Mouse (Mus musculus) hindbrain, postnatal 0 days (tissue): ENCODE results near the gene Slc4a8. TPM values are rescaled to one million over a fixed set of nuclear protein-coding genes. Genes with fewer than 3 reads are reported as not detected.

Experiments used
- ATAC-seq: fragments of 200-750 bp; cut with Nextera tagmentation; 2 replicates; pipeline ENCODE4 v1.8.0; 2017; ENCODE audit warnings: mild to moderate bottlenecking, moderate TSS enrichment, moderate library complexity
- DNase-seq: peaks from one replicate; pipeline ENCODE4 v3.0.0-alpha.2; 2015; ENCODE audit warnings: low spot score
- H3K27ac ChIP-seq: fragments of 300-500 bp; sonication (generic); 2 replicates; pipeline ENCODE4 v1.5.1; 2014; ENCODE audit warnings: mild to moderate bottlenecking
- H3K27me3 ChIP-seq: fragments of 300-500 bp; sonication (generic); 2 replicates; pipeline ENCODE4 v1.6.1; 2014; ENCODE audit warnings: low read length, mixed read lengths; ENCODE audit not compliant: insufficient read depth
- H3K36me3 ChIP-seq: fragments of 300-500 bp; sonication (generic); 2 replicates; pipeline ENCODE4 v1.6.1; 2014; ENCODE audit warnings: low read length, mixed read lengths; ENCODE audit not compliant: insufficient read depth
- H3K4me1 ChIP-seq: fragments of 300-500 bp; sonication (generic); 2 replicates; pipeline ENCODE4 v1.6.1; 2014; ENCODE audit warnings: antibody characterized with exemption, low read length, mixed read lengths; ENCODE audit not compliant: insufficient read depth
- H3K4me2 ChIP-seq: fragments of 300-500 bp; sonication (generic); 2 replicates; pipeline ENCODE4 v1.6.1; 2014; ENCODE audit warnings: low read depth, mild to moderate bottlenecking, low read length, moderate library complexity, mixed read lengths
- H3K4me3 ChIP-seq: fragments of 300-500 bp; sonication (generic); 2 replicates; pipeline ENCODE4 v1.5.1; 2014; ENCODE audit warnings: low read length
- H3K9ac ChIP-seq: fragments of 300-500 bp; sonication (generic); replicated peaks from 2 replicates; pipeline ENCODE4 v1.6.1; 2014; ENCODE audit warnings: mild to moderate bottlenecking, low read length, moderate library complexity, mixed read lengths
- H3K9me3 ChIP-seq: fragments of 300-500 bp; sonication (generic); 2 replicates; pipeline ENCODE4 v1.6.1; 2016; ENCODE audit warnings: low read length, mixed read lengths
- CTCF ChIP-seq: IDR thresholded peaks from 2 replicates; pipeline ENCODE4 v1.5.1; 2016; ENCODE audit warnings: antibody characterized with exemption, control low read depth, low read depth
- WGBS: fragments of 180-500 bp; shearing (Covaris S2); extraction: QIAGEN DNeasy Blood & Tissue Kit; methylation state at CpG from one replicate; pipeline ENCODE4 v1.1.7; 2014; 5-methylcytosine and 5-hydroxymethylcytosine counted together
- polyA plus RNA-seq: library from polyadenylated mRNA; unstranded; fragments of >200 nt; fragmentation: Nextera tagmentation; extraction: Ambion mirVana; gene quantifications from 2 replicates; pipeline ENCODE4 v1.2.1, GENCODE M21; 2015
- total RNA-seq: library from RNA; depleted of rRNA; stranded (reverse); fragments of >200 nt; gene quantifications from 2 replicates; pipeline ENCODE4 v1.2.3, GENCODE M21; 2014

The Slc4a8 gene
- total and polyA plus RNA-seq, 2 experiments from 2014 or later: 30.7 to 33.9 TPM

GRCm38 (mm10) chr15:100729281-100729985 is 32.1 kb upstream of the Slc4a8 start, which contains the start of gene Galnt6:
Gene Galnt6, minus strand, starts transcription at chr15:100729376.
- H3K4me2 ChIP-seq: peak within 1 kb of the TSS; percentile 52
- no peaks in the 10 kb centered on the region for H3K36me3 ChIP-seq
- H3K4me3 ChIP-seq: peak within 1 kb of the TSS; percentile 32
- no peak for DNase-seq
- peaks cover 36% of the 10 kb centered on the region for H3K27me3 ChIP-seq
- H3K27ac ChIP-seq: no peak within 1 kb of the TSS
- TF ChIP-seq CTCF: no peak
- H3K9ac ChIP-seq: peak within 1 kb of the TSS; percentile 41
- no peaks in the 10 kb centered on the region for H3K9me3 ChIP-seq
- WGBS: 8% methylated on average over 29 of the region's 57 CpGs
- ATAC-seq: no peak
- H3K4me1 ChIP-seq: no peaks in the 10 kb centered on the region

- no peaks in the 10 kb centered on the region for H3K4me1 ChIP-seq
- no peak for TF ChIP-seq CTCF
- no peaks in the 10 kb centered on the region for H3K9me3 ChIP-seq
- H3K4me2 ChIP-seq: no peak overlapping the region
- DNase-seq (no peak), ATAC-seq (no peak)
- no peak overlapping the region for H3K4me3 ChIP-seq
- peaks cover 36% of the 10 kb centered on the region for H3K27me3 ChIP-seq
- no peaks in the 10 kb centered on the region for H3K36me3 ChIP-seq
- WGBS: 59% methylated on average over 9 of the region's 9 CpGs
- H3K9ac ChIP-seq: no peak overlapping the region
- H3K27ac ChIP-seq: no peak overlapping the region
Measured at GRCm38 (mm10) chr15:100731081-100731480, 30.5 kb upstream of the Slc4a8 start.

GRCm38 (mm10) chr15:100732580-100732979 is 29.0 kb upstream of the Slc4a8 start:
- Histone ChIP-seq H3K9ac (no peak overlapping the region), H3K4me3 (no peak overlapping the region), H3K9me3 (no peaks in the 10 kb centered on the region), H3K27ac (no peak overlapping the region), H3K27me3 (peaks cover 34% of the 10 kb centered on the region), H3K4me2 (no peak overlapping the region), H3K4me1 (no peaks in the 10 kb centered on the region), H3K36me3 (no peaks in the 10 kb centered on the region)
- no peak for DNase-seq
- WGBS: 34% methylated on average over 5 of the region's 5 CpGs
- ATAC-seq: no peak
- no peak for TF ChIP-seq CTCF

- DNase-seq (peak; percentile 34), ATAC-seq (no peak)
- no peaks in the 10 kb centered on the region for H3K4me1 ChIP-seq
- H3K27ac ChIP-seq: no peak overlapping the region
- no peak overlapping the region for H3K4me3 ChIP-seq
- no peak overlapping the region for H3K9ac ChIP-seq
- peaks cover 9% of the 10 kb centered on the region; the same call in 1 of the 2 replicates for H3K27me3 ChIP-seq
- 75% methylated on average over 14 of the region's 15 CpGs for WGBS
- no peaks in the 10 kb centered on the region for H3K9me3 ChIP-seq
- no peak overlapping the region for H3K4me2 ChIP-seq
- TF ChIP-seq CTCF: no peak
- no peaks in the 10 kb centered on the region for H3K36me3 ChIP-seq
Measured at GRCm38 (mm10) chr15:100735095-100735952, 26.2 kb upstream of the Slc4a8 start.

GRCm38 (mm10) chr15:100735953-100736300 is 25.6 kb upstream of the Slc4a8 start:
- Histone ChIP-seq H3K9me3 (no peaks in the 10 kb centered on the region), H3K27ac (no peak overlapping the region), H3K9ac (no peak overlapping the region), H3K27me3 (peaks cover 3% of the 10 kb centered on the region; the same call in 1 of the 2 replicates), H3K4me1 (no peaks in the 10 kb centered on the region), H3K36me3 (no peaks in the 10 kb centered on the region), H3K4me3 (no peak overlapping the region), H3K4me2 (no peak overlapping the region)
- WGBS: 86% methylated on average over 9 of the region's 9 CpGs
- DNase-seq (no peak), ATAC-seq (no peak)
- no peak for TF ChIP-seq CTCF

GRCm38 (mm10) chr15:100737667-100738066 is 23.9 kb upstream of the Slc4a8 start:
- Histone ChIP-seq H3K4me2 (no peak overlapping the region), H3K4me1 (no peaks in the 10 kb centered on the region), H3K36me3 (no peaks in the 10 kb centered on the region), H3K9ac (no peak overlapping the region), H3K27me3 (no peaks in the 10 kb centered on the region), H3K9me3 (no peaks in the 10 kb centered on the region), H3K27ac (no peak overlapping the region), H3K4me3 (no peak overlapping the region)
- no peak for TF ChIP-seq CTCF
- DNase-seq: no peak
- WGBS: 82% methylated on average over 3 of the region's 3 CpGs
- no peak for ATAC-seq
